Mouse (Mus musculus) embryonic stem cell, embryonic (primary cell): ENCODE measurements at regions not wholly inside any gene's neighbourhood (a gene's known extent, or its start where the extent isn't known, plus 50 kb on each side); places are given as distances from the start of the nearest gene placed in this dataset.
"Not testable (repeated sequence)": the region's sequence is repeated elsewhere in the genome, so short reads cannot be mapped to it uniquely, and the experiment has no call there.

Experiments used
- CTCF ChIA-PET, 4 experiments: fragments of 300-600 bp in 2 of 4; fragments of 350-600 bp in 2 of 4; sonication (Branson Sonifier 250); formaldehyde crosslinking; loops; one replicate each; lab custom pipeline; 2022; ENCODE audit warnings: inconsistent platforms in 2 of 4; lab: Charles Lee
- POLR2A ChIA-PET, 4 experiments: fragments of 300-600 bp in 2 of 4; fragments of 350-600 bp in 2 of 4; sonication (Branson Sonifier 250); formaldehyde crosslinking; loops; one replicate each; lab custom pipeline; 2022; ENCODE audit warnings: antibody characterized with exemption in 4 of 4, inconsistent platforms in 1 of 4; lab: Charles Lee

GRCm38 (mm10) chr4:145455573-145455972 lies 55.0 kb upstream of the Zfp990 start:
- POLR2A ChIA-PET, CTCF ChIA-PET: not testable (repeated sequence)

- POLR2A ChIA-PET = interaction anchor here in 2 of 4 experiments (1.5 to 4.2 kb wide), 6 partner anchors 12 to 605 kb away, joined by 3 to 50 read pairs (median 13); no protein-coding TSS in a partner anchor
- CTCF ChIA-PET = no interaction called here
Observed at GRCm38 (mm10) chr4:145448586-145448985, 62.0 kb upstream of the Zfp990 start.

- CTCF ChIA-PET = interaction anchor here in 2 of 4 experiments (0.6 to 1.3 kb wide), 3 partner anchors 8 to 630 kb away, joined by 3 to 4 read pairs (median 3); no protein-coding TSS in a partner anchor
- POLR2A ChIA-PET = interaction anchor here in 1 of 4 experiments (1.0 to 2.6 kb wide), 8 partner anchors 8 to 630 kb away, joined by 3 to 67 read pairs (median 4); no protein-coding TSS in a partner anchor
Observed at GRCm38 (mm10) chr4:145436718-145437117, 73.8 kb upstream of the Zfp990 start.

GRCm38 (mm10) chr4:145434519-145434918 lies 76.0 kb upstream of the Zfp990 start:
- ChIA-PET CTCF (interaction anchor here in 1 of 4 experiments (0.6 kb wide), 1 partner anchor 142 kb away, joined by 7 read pairs; no protein-coding TSS in a partner anchor), POLR2A (interaction anchor here in 3 of 4 experiments (0.6 to 1.6 kb wide), 9 partner anchors 9 to 632 kb away, joined by 3 to 20 read pairs (median 4); no protein-coding TSS in a partner anchor)

- POLR2A ChIA-PET = interaction anchor here in 3 of 4 experiments (0.6 to 1.6 kb wide), 6 partner anchors 9 to 633 kb away, joined by 3 to 20 read pairs (median 4); no protein-coding TSS in a partner anchor
- CTCF ChIA-PET = interaction anchor here in 1 of 4 experiments (0.6 kb wide), 1 partner anchor 143 kb away, joined by 7 read pairs; no protein-coding TSS in a partner anchor
Observed at GRCm38 (mm10) chr4:145434071-145434470, 76.5 kb upstream of the Zfp990 start.

GRCm38 (mm10) chr4:145433235-145433634 lies 77.3 kb upstream of the Zfp990 start:
- CTCF ChIA-PET = interaction anchor here in 1 of 4 experiments (1.2 kb wide), 1 partner anchor 24 kb away, joined by 4 read pairs; no protein-coding TSS in a partner anchor
- POLR2A ChIA-PET = interaction anchor here in 3 of 4 experiments (0.8 to 2.2 kb wide), 18 partner anchors 13 to 634 kb away, joined by 3 to 54 read pairs (median 8); no protein-coding TSS in a partner anchor

- ChIA-PET POLR2A (interaction anchor here (0.6 to 2.2 kb wide), 49 partner anchors 9 to 1987 kb away, joined by 3 to 54 read pairs (median 5); partner anchors contain the start of gene Gm21411 (in 1 of the 4)), CTCF (interaction anchor here in 2 of 4 experiments (0.6 to 1.2 kb wide), 3 partner anchors 23 to 144 kb away, joined by 3 to 4 read pairs (median 3); no protein-coding TSS in a partner anchor)
Observed at GRCm38 (mm10) chr4:145431910-145432765, 78.4 kb upstream of the Zfp990 start.

- CTCF ChIA-PET = not testable (repeated sequence)
- POLR2A ChIA-PET = interaction anchor here in 3 of 4 experiments (0.6 to 1.3 kb wide), 8 partner anchors 8 to 580 kb away, joined by 3 to 6 read pairs (median 4); no protein-coding TSS in a partner anchor
Observed at GRCm38 (mm10) chr4:145417837-145418236, 92.7 kb upstream of the Zfp990 start.

- ChIA-PET CTCF (no interaction called here), POLR2A (interaction anchor here in 2 of 4 experiments (0.9 to 7.3 kb wide), 9 partner anchors 9 to 150 kb away, joined by 3 to 54 read pairs (median 5); no protein-coding TSS in a partner anchor)
Observed at GRCm38 (mm10) chr4:145411141-145411540, 96.2 kb upstream of the Tnfrsf8 start.

- ChIA-PET CTCF (interaction anchor here in 1 of 4 experiments (0.7 kb wide), 1 partner anchor 109 kb away, joined by 3 read pairs; no protein-coding TSS in a partner anchor), POLR2A (interaction anchor here in 3 of 4 experiments (0.7 to 7.3 kb wide), 22 partner anchors 8 to 171 kb away, joined by 3 to 54 read pairs (median 4); no protein-coding TSS in a partner anchor)
Observed at GRCm38 (mm10) chr4:145409796-145410475, 95.0 kb upstream of the Tnfrsf8 start.

- POLR2A ChIA-PET = interaction anchor here in 2 of 4 experiments (1.1 to 7.3 kb wide), 4 partner anchors 9 to 175 kb away, joined by 3 to 54 read pairs (median 9); no protein-coding TSS in a partner anchor
- CTCF ChIA-PET = interaction anchor here in 1 of 4 experiments (0.6 kb wide), 1 partner anchor 169 kb away, joined by 3 read pairs; no protein-coding TSS in a partner anchor
Observed at GRCm38 (mm10) chr4:145406050-145406449, 91.1 kb upstream of the Tnfrsf8 start.

- CTCF ChIA-PET = interaction anchor here in 2 of 4 experiments (0.6 to 1.3 kb wide), 3 partner anchors 85 to 175 kb away, joined by 3 to 15 read pairs (median 8); no protein-coding TSS in a partner anchor
- POLR2A ChIA-PET = interaction anchor here in 3 of 4 experiments (1.0 to 7.3 kb wide), 5 partner anchors 28 to 175 kb away, joined by 3 to 54 read pairs (median 14); no protein-coding TSS in a partner anchor
Observed at GRCm38 (mm10) chr4:145404230-145404629, 89.3 kb upstream of the Tnfrsf8 start.

- POLR2A ChIA-PET = interaction anchor here in 1 of 4 experiments (0.6 kb wide), 1 partner anchor 220 kb away, joined by 3 read pairs; no protein-coding TSS in a partner anchor
- CTCF ChIA-PET = not testable (repeated sequence)
Observed at GRCm38 (mm10) chr4:145378876-145379275, 63.9 kb upstream of the Tnfrsf8 start.

GRCm38 (mm10) chr4:145377306-145378067 lies 62.5 kb upstream of the Tnfrsf8 start:
- CTCF ChIA-PET, POLR2A ChIA-PET: not testable (repeated sequence)

- CTCF ChIA-PET = no interaction called here
- POLR2A ChIA-PET = no interaction called here
Observed at GRCm38 (mm10) chr4:145369753-145370152, 54.8 kb upstream of the Tnfrsf8 start.

GRCm38 (mm10) chr4:145367274-145367822 lies 52.4 kb upstream of the Tnfrsf8 start:
- ChIA-PET CTCF (no interaction called here), POLR2A (interaction anchor here in 1 of 4 experiments (1.5 kb wide), 1 partner anchor 15 kb away, joined by 5 read pairs; no protein-coding TSS in a partner anchor)

- CTCF ChIA-PET = no interaction called here
- POLR2A ChIA-PET = interaction anchor here in 1 of 4 experiments (1.5 kb wide), 1 partner anchor 14 kb away, joined by 5 read pairs; no protein-coding TSS in a partner anchor
Observed at GRCm38 (mm10) chr4:145366301-145366700, 51.3 kb upstream of the Tnfrsf8 start.
